Mouse (Mus musculus) c-Kit-positive CD71-positive TER-119-positive erythroid progenitor cells, embryonic 14.5 days (primary cell): ENCODE measurements around the gene Reep1.
"Not testable (repeated sequence)": the region's sequence is repeated elsewhere in the genome, so short reads cannot be mapped to it uniquely, and the experiment has no call there.

Experiments used
- DNase-seq: peaks from one replicate; pipeline ENCODE4 v3.0.0-alpha.2; 2013; ENCODE audit warnings: low spot score

Reep1 gene

DNA sequence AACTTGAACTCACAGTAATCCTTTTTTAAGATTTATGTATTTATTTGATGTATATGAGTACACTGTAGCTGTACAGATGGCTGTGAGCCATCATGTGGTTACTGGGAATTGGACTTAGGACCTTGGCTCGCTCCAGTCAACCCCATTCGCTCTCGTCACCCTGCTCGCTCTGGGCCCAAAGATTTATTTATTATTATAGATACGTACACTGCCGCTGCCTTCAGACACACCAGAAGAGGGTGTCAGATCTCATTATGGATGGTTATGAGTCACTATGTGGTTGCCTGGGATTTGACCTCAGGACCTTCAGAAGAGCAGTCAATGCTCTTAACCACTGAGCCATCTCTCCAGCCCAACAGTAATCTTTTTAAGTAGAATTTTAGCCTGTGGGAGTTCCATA, 139.5 kb downstream of the Reep1 start:
- DNase-seq, result not testable (repeated sequence)
